Mouse (Mus musculus) erythroblast, embryonic 14.5 days (primary cell): ENCODE measurements around the gene Elmod2.

Experiments
- GATA1 ChIP-seq: IDR thresholded peaks from 2 replicates; pipeline ENCODE4 v1.6.1; 2012; ENCODE audit warnings: low read length, inconsistent platforms, mixed read lengths
- TAL1 ChIP-seq: IDR thresholded peaks from 3 replicates; pipeline ENCODE4 v1.6.1; 2012; ENCODE audit warnings: low read length, inconsistent platforms, mixed read lengths

DNA sequence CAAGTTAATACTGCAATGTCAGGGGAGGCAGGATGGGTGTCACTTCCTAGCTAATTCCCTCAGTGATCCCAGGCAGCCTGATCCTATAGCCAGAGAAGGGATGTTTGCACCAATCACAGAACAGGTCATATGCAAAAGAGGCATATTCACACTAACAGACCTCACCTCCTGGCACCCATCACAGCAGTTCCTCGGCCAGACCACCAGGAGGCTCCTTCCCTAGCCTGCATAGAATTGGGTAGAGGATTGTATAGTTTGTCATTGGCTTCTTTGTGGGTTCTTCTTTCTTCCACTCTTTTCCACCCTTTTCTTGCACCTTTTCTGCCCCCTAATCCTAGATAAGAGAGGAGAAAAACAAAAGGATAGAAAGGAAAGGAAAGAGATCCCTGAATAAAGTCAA is 32.2 kb downstream of the Elmod2 start:
- TF ChIP-seq GATA1 (no peak), TAL1 (no peak)
